Mouse (Mus musculus) neural tube, embryonic 15.5 days (tissue): ENCODE measurements around the gene Lhfpl5. TPM values are rescaled to one million over a fixed set of nuclear protein-coding genes. Genes with fewer than 3 reads are reported as not detected.

ENCODE experiments used
- ATAC-seq: fragments of 200-750 bp; cut with Nextera tagmentation; 2 replicates; pipeline ENCODE4 v1.8.0; 2017; ENCODE audit warnings: mild to moderate bottlenecking, moderate TSS enrichment, moderate library complexity; ENCODE audit not compliant: low FRiP score
- H3K27ac ChIP-seq: fragments of 300-500 bp; sonication (generic); replicated peaks from 2 replicates; pipeline ENCODE4 v1.5.1; 2015; ENCODE audit warnings: mild to moderate bottlenecking, inconsistent platforms
- H3K27me3 ChIP-seq: fragments of 300-500 bp; sonication (generic); replicated peaks from 2 replicates; pipeline ENCODE4 v1.6.1; 2015; ENCODE audit warnings: inconsistent platforms
- H3K36me3 ChIP-seq: fragments of 300-500 bp; sonication (generic); 2 replicates; pipeline ENCODE4 v1.6.1; 2015; ENCODE audit warnings: inconsistent platforms
- H3K4me1 ChIP-seq: fragments of 300-500 bp; sonication (generic); 2 replicates; pipeline ENCODE4 v1.6.1; 2015; ENCODE audit warnings: inconsistent platforms
- H3K4me2 ChIP-seq: fragments of 300-500 bp; sonication (generic); 2 replicates; pipeline ENCODE4 v1.6.1; 2015; ENCODE audit warnings: inconsistent platforms, mild to moderate bottlenecking, moderate library complexity
- H3K4me3 ChIP-seq: fragments of 300-500 bp; sonication (generic); replicated peaks from 2 replicates; pipeline ENCODE4 v1.5.1; 2015; ENCODE audit warnings: mild to moderate bottlenecking, inconsistent platforms
- H3K9ac ChIP-seq: fragments of 300-500 bp; sonication (generic); replicated peaks from 2 replicates; pipeline ENCODE4 v1.6.1; 2015; ENCODE audit warnings: mild to moderate bottlenecking, inconsistent platforms
- H3K9me3 ChIP-seq: fragments of 300-500 bp; sonication (generic); replicated peaks from 2 replicates; pipeline ENCODE4 v1.6.1; 2016; ENCODE audit warnings: inconsistent platforms
- WGBS: fragments of 180-500 bp; shearing (Covaris S2); methylation state at CpG from one replicate; pipeline ENCODE4 v1.1.7; 2015; ENCODE audit warnings: mixed read lengths; 5-methylcytosine and 5-hydroxymethylcytosine counted together
- polyA plus RNA-seq: library from polyadenylated mRNA; unstranded; fragments of >200 nt; fragmentation: Nextera tagmentation; extraction: Ambion mirVana; gene quantifications from 2 replicates; pipeline ENCODE4 v1.2.1, GENCODE M21; 2015

The Lhfpl5 gene
- 17.5 and 20.2 TPM in 2 replicates for polyA plus RNA-seq

- peak; percentile 84 for ATAC-seq
- no peaks in the 10 kb centered on the region for H3K36me3 ChIP-seq
- no peak within 1 kb of the TSS for H3K27ac ChIP-seq
- peak within 1 kb of the TSS; percentile 43 for H3K4me3 ChIP-seq
- H3K4me2 ChIP-seq: peak within 1 kb of the TSS; percentile 81
- no peaks in the 10 kb centered on the region for H3K9me3 ChIP-seq
- H3K9ac ChIP-seq: peak within 1 kb of the TSS; percentile 40
- peaks cover 13% of the 10 kb centered on the region for H3K4me1 ChIP-seq
- WGBS: 17% methylated on average over 49 of the region's 50 CpGs
- H3K27me3 ChIP-seq: no peaks in the 10 kb centered on the region; the same call in 1 of the 2 replicates
Observed at GRCm38 (mm10) chr17:28575244-28576125, at the start of gene Lhfpl5. Gene Lhfpl5, plus strand, starts transcription at chr17:28575641.

- no peak overlapping the region for H3K4me3 ChIP-seq
- H3K4me1 ChIP-seq: peaks cover 17% of the 10 kb centered on the region
- H3K36me3 ChIP-seq: no peaks in the 10 kb centered on the region
- H3K9me3 ChIP-seq: no peaks in the 10 kb centered on the region
- no peak overlapping the region; the same call in 1 of the 2 replicates for H3K9ac ChIP-seq
- whole genome bisulfite sequencing: 55% methylated on average over 12 of the region's 12 CpGs
- ATAC-seq: no peak
- peaks cover 4% of the 10 kb centered on the region; the same call in 1 of the 2 replicates for H3K27me3 ChIP-seq
- no peak overlapping the region for H3K27ac ChIP-seq
- H3K4me2 ChIP-seq: peak overlapping the region; percentile 44
Observed at GRCm38 (mm10) chr17:28527184-28528042, 48.0 kb upstream of the Lhfpl5 start.

- H3K4me3 ChIP-seq: no peak overlapping the region
- peak overlapping the region; percentile 44 for H3K4me2 ChIP-seq
- H3K9me3 ChIP-seq: no peaks in the 10 kb centered on the region
- 6% methylated on average over 6 of the region's 6 CpGs for WGBS
- no peak overlapping the region; the same call in 1 of the 2 replicates for H3K9ac ChIP-seq
- peaks cover 13% of the 10 kb centered on the region for H3K4me1 ChIP-seq
- H3K27ac ChIP-seq: no peak overlapping the region
- ATAC-seq: peak; percentile 56; the same call in 1 of the 2 replicates
- peaks cover 4% of the 10 kb centered on the region; the same call in 1 of the 2 replicates for H3K27me3 ChIP-seq
- no peaks in the 10 kb centered on the region for H3K36me3 ChIP-seq
Observed at GRCm38 (mm10) chr17:28528043-28528351, 47.4 kb upstream of the Lhfpl5 start.

GRCm38 (mm10) chr17:28529116-28529515 lies 46.3 kb upstream of the Lhfpl5 start:
- no peak overlapping the region for H3K27ac ChIP-seq
- no peak overlapping the region for H3K4me2 ChIP-seq
- no peak overlapping the region for H3K4me3 ChIP-seq
- H3K4me1 ChIP-seq: peaks cover 7% of the 10 kb centered on the region
- no peak overlapping the region for H3K9ac ChIP-seq
- WGBS: 79% methylated on average over 4 of the region's 4 CpGs
- H3K36me3 ChIP-seq: no peaks in the 10 kb centered on the region
- ATAC-seq: no peak
- peaks cover 4% of the 10 kb centered on the region; the same call in 1 of the 2 replicates for H3K27me3 ChIP-seq
- no peaks in the 10 kb centered on the region for H3K9me3 ChIP-seq

GRCm38 (mm10) chr17:28530506-28530905 lies 44.9 kb upstream of the Lhfpl5 start, which contains the start of gene Armc12:
Gene Armc12, plus strand, starts transcription at chr17:28530806.
- H3K27ac ChIP-seq: no peak within 1 kb of the TSS
- no peaks in the 10 kb centered on the region for H3K36me3 ChIP-seq
- no peak within 1 kb of the TSS for H3K4me3 ChIP-seq
- 89% methylated on average over 6 of the region's 6 CpGs for WGBS
- no peak for ATAC-seq
- peaks cover 4% of the 10 kb centered on the region; the same call in 1 of the 2 replicates for H3K27me3 ChIP-seq
- H3K4me1 ChIP-seq: peaks cover 7% of the 10 kb centered on the region
- no peaks in the 10 kb centered on the region for H3K9me3 ChIP-seq
- no peak within 1 kb of the TSS for H3K9ac ChIP-seq
- H3K4me2 ChIP-seq: no peak within 1 kb of the TSS

GRCm38 (mm10) chr17:28531946-28532345 lies 43.5 kb upstream of the Lhfpl5 start:
- no peaks in the 10 kb centered on the region for H3K36me3 ChIP-seq
- no peak for ATAC-seq
- WGBS: 16% methylated on average over 18 of the region's 18 CpGs
- no peak overlapping the region for H3K4me2 ChIP-seq
- no peak overlapping the region for H3K4me3 ChIP-seq
- H3K9me3 ChIP-seq: no peaks in the 10 kb centered on the region
- H3K27ac ChIP-seq: no peak overlapping the region
- H3K4me1 ChIP-seq: peaks cover 7% of the 10 kb centered on the region
- peaks cover 4% of the 10 kb centered on the region; the same call in 1 of the 2 replicates for H3K27me3 ChIP-seq
- H3K9ac ChIP-seq: no peak overlapping the region

- H3K36me3 ChIP-seq: no peaks in the 10 kb centered on the region
Observed at GRCm38 (mm10) chr17:28532557-28532956, 42.9 kb upstream of the Lhfpl5 start.

GRCm38 (mm10) chr17:28533327-28533726 lies 42.1 kb upstream of the Lhfpl5 start:
- no peak overlapping the region for H3K27ac ChIP-seq
- peaks cover 4% of the 10 kb centered on the region; the same call in 1 of the 2 replicates for H3K27me3 ChIP-seq
- no peak overlapping the region for H3K4me3 ChIP-seq
- H3K9me3 ChIP-seq: no peaks in the 10 kb centered on the region
- no peaks in the 10 kb centered on the region for H3K36me3 ChIP-seq
- no peak for ATAC-seq
- no peak overlapping the region for H3K9ac ChIP-seq
- no peak overlapping the region for H3K4me2 ChIP-seq
- WGBS: 91% methylated on average over 13 of the region's 13 CpGs
- H3K4me1 ChIP-seq: no peaks in the 10 kb centered on the region

More at GRCm38 (mm10) chr17:28532557-28532956, 42.9 kb upstream of the Lhfpl5 start:
- no peak for ATAC-seq
- H3K4me3 ChIP-seq: no peak overlapping the region
- H3K4me1 ChIP-seq: peaks cover 4% of the 10 kb centered on the region
- H3K4me2 ChIP-seq: no peak overlapping the region
- no peaks in the 10 kb centered on the region for H3K9me3 ChIP-seq
- H3K27me3 ChIP-seq: peaks cover 4% of the 10 kb centered on the region; the same call in 1 of the 2 replicates
- 84% methylated on average over 7 of the region's 7 CpGs for WGBS
- H3K9ac ChIP-seq: no peak overlapping the region
- H3K27ac ChIP-seq: no peak overlapping the region

GRCm38 (mm10) chr17:28537881-28538280 lies 37.6 kb upstream of the Lhfpl5 start:
- no peak overlapping the region for H3K4me3 ChIP-seq
- H3K27ac ChIP-seq: no peak overlapping the region
- no peak overlapping the region for H3K4me2 ChIP-seq
- H3K36me3 ChIP-seq: no peaks in the 10 kb centered on the region
- H3K4me1 ChIP-seq: no peaks in the 10 kb centered on the region
- WGBS: 52% methylated on average over 12 of the region's 12 CpGs
- no peaks in the 10 kb centered on the region for H3K27me3 ChIP-seq
- H3K9me3 ChIP-seq: 0 out of 2 replicates have a peak, but pooled peaks cover 6% of the 10 kb centered on the region
- H3K9ac ChIP-seq: no peak overlapping the region
- no peak for ATAC-seq

GRCm38 (mm10) chr17:28546925-28547324 lies 28.5 kb upstream of the Lhfpl5 start:
- H3K4me1 ChIP-seq: no peaks in the 10 kb centered on the region
- H3K9ac ChIP-seq: no peak overlapping the region
- no peak overlapping the region for H3K4me2 ChIP-seq
- no peaks in the 10 kb centered on the region for H3K36me3 ChIP-seq
- no peaks in the 10 kb centered on the region for H3K9me3 ChIP-seq
- H3K27ac ChIP-seq: no peak overlapping the region
- WGBS: 89% methylated on average over 1 of the region's 1 CpGs
- H3K27me3 ChIP-seq: no peaks in the 10 kb centered on the region
- ATAC-seq: no peak
- no peak overlapping the region for H3K4me3 ChIP-seq

GRCm38 (mm10) chr17:28548550-28548949 lies 26.9 kb upstream of the Lhfpl5 start:
- WGBS: 78% methylated on average over 11 of the region's 11 CpGs
- no peaks in the 10 kb centered on the region for H3K27me3 ChIP-seq
- ATAC-seq: no peak

More at GRCm38 (mm10) chr17:28548550-28548949, 26.9 kb upstream of the Lhfpl5 start:
- Histone ChIP-seq H3K4me1 (peaks cover 7% of the 10 kb centered on the region), H3K9me3 (no peaks in the 10 kb centered on the region), H3K4me2 (no peak overlapping the region), H3K36me3 (no peaks in the 10 kb centered on the region), H3K27ac (no peak overlapping the region), H3K4me3 (no peak overlapping the region), H3K9ac (no peak overlapping the region)
